Mouse (Mus musculus) bone marrow macrophage, adult 2 months (primary cell): ENCODE data around the gene Zbtb22.
"Not testable (repeated sequence)": the region's sequence is repeated elsewhere in the genome, so short reads cannot be mapped to it uniquely, and the experiment has no call there.

Experiments
- CTCF ChIP-seq: IDR thresholded peaks from 2 replicates; pipeline ENCODE4 v1.5.1; 2012; ENCODE audit warnings: low read depth, mild to moderate bottlenecking, low read length, moderate library complexity
- POLR2A ChIP-seq: IDR thresholded peaks from 2 replicates; pipeline ENCODE4 v1.6.1; 2012; ENCODE audit warnings: mild to moderate bottlenecking, low read depth, low read length, borderline replicate concordance

DNA sequence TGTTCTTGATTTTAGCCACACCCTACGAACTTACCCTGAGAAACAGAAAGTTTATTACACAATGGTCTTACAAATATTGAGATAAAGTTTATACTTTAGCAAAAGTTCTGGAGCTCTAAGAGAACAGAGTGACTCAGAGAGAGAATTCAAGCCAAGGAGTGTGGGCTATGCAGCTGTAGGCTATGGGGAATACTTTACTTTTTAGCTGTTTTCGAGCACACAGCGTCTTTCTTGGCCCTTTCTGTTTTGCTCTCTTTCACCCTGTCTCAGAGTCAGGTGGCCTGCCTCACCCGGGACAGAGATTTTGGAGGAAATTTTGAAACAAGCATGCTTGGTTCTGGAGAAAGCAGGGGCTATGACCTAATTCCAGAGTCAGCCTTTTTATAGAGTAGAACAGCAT lies 17.5 kb upstream of the Zbtb22 start:
- not testable (repeated sequence) for TF ChIP-seq CTCF, POLR2A
